Comparison of ENCODE assay signal across 8 mouse cellular contexts in genomic region chr15:101266132-101266963, GRCm38 (mm10). TPM values are rescaled to one million over a fixed set of nuclear protein-coding genes. Genes with fewer than 3 reads are reported as not detected.
DNase-seq lines count a peak whose midpoint lies in the region; ATAC-seq lines count a peak whose summit lies in the region.

No protein-coding gene starts in this region.

- no peaks in the 10 kb centered on the region for H3K9me3 ChIP-seq in intestine, embryonic 16.5 days (ENCODE audit: control insufficient read depth, low read length)
- no peaks in the 10 kb centered on the region for H3K9me3 ChIP-seq in midbrain, embryonic 10.5 days (replicated peaks)

- peak overlapping the region; percentile 52 for H3K4me3 ChIP-seq in intestine, embryonic 16.5 days (ENCODE audit: low read length)
- H3K4me3 ChIP-seq in midbrain, embryonic 10.5 days = peak overlapping the region; percentile 68

- peak overlapping the region; percentile 73 for H3K27ac ChIP-seq in intestine, embryonic 16.5 days (ENCODE audit: low read length)
- peak overlapping the region; percentile 69 for H3K27ac ChIP-seq in midbrain, embryonic 10.5 days (replicated peaks)

- intact Hi-C loops in gastrocnemius, postnatal 36 days (cut with DNase I) = no loop called here
- intact Hi-C loops in left cerebral cortex, postnatal 36 days (cut with DNase I) = loop anchor here (2.0 kb wide), 1 partner anchor 20 kb away; no protein-coding TSS in a partner anchor

- peaks cover 38% of the 10 kb centered on the region for H3K4me1 ChIP-seq in intestine, embryonic 16.5 days (ENCODE audit: control insufficient read depth, insufficient read depth, low read length)
- H3K4me1 ChIP-seq in midbrain, embryonic 10.5 days = peaks cover 25% of the 10 kb centered on the region

- H3K27me3 ChIP-seq in intestine, embryonic 16.5 days (replicated peaks; ENCODE audit: control insufficient read depth, insufficient read depth, low read length) = no peaks in the 10 kb centered on the region
- H3K27me3 ChIP-seq in midbrain, embryonic 10.5 days (ENCODE audit: low read depth, poor library complexity, severe bottlenecking) = peaks cover 56% of the 10 kb centered on the region

- peak; percentile 86 for DNase-seq in embryo, embryonic 10 days (ENCODE audit: low spot score)
- DNase-seq in gastrocnemius, postnatal 36 days = peak; percentile 90 to 97
- peak; percentile 93 to 95 for DNase-seq in left cerebral cortex, postnatal 36 days (ENCODE audit: low spot score in 2 of 2)
- DNase-seq in midbrain, embryonic 10.5 days (ENCODE audit: low spot score) = peak; percentile 75
- DNase-seq in right cerebral cortex, postnatal 36 days (ENCODE audit: low spot score in 2 of 2) = peak; percentile 91 to 94
- DNase-seq in urinary bladder, postnatal 4 days (ENCODE audit: low spot score in 2 of 2) = peak; percentile 91 to 97

- peak overlapping the region; percentile 70 for H3K9ac ChIP-seq in intestine, embryonic 16.5 days (ENCODE audit: low read depth, low read length)

- peak overlapping the region; percentile 69 for H3K4me2 ChIP-seq in intestine, embryonic 16.5 days (ENCODE audit: low read depth, low read length)

- 0 out of 2 replicates have a peak, but pooled peaks cover 8% of the 10 kb centered on the region for H3K36me3 ChIP-seq in intestine, embryonic 16.5 days (ENCODE audit: control insufficient read depth, insufficient read depth, low read length)
- H3K36me3 ChIP-seq in midbrain, embryonic 10.5 days = peaks cover 13% of the 10 kb centered on the region

- under 1% methylated on average over 57 of the region's 57 CpGs for WGBS in intestine, embryonic 16.5 days
- 1% methylated on average over 57 of the region's 57 CpGs for WGBS in midbrain, embryonic 10.5 days

- peak; percentile 81 for ATAC-seq in activated CD4-positive, CD25-positive, alpha-beta regulatory T cell, adult 4 months
- peak; percentile 90 for ATAC-seq in intestine, embryonic 16.5 days

RNA-seq across cellular contexts. Expression of gene Nr4a1, which starts 12.3 kb away (rescaled TPM):
- polyA plus RNA-seq in activated CD4-positive, CD25-positive, alpha-beta regulatory T cell, adult 4 months (2017; shearing (Covaris generic)) = 10 to 100 TPM; 37.5 to 92.8 TPM
- total RNA-seq in gastrocnemius, postnatal 36 days (2021) = 100 to 1,000 TPM; 152 to 202 TPM
- 8.6 and 10.0 TPM in 2 replicates for polyA plus RNA-seq in intestine, embryonic 16.5 days (2015; fragmentation: Nextera tagmentation; extraction: Ambion mirVana)
- total RNA-seq in left cerebral cortex, postnatal 36 days (2021) = 100 to 1,000 TPM in 1 of 2 experiments, 10 to 100 TPM in 1; 60.5 to 156 TPM
- polyA plus RNA-seq in midbrain, embryonic 10.5 days (2016; fragmentation: Nextera tagmentation; extraction: Ambion mirVana) = 2.8 and 2.9 TPM in 2 replicates

RNA-seq across cellular contexts. Expression of gene Atg101, which starts 17.7 kb away (rescaled TPM):
- polyA plus RNA-seq in activated CD4-positive, CD25-positive, alpha-beta regulatory T cell, adult 4 months (2017; shearing (Covaris generic)) = 10 to 100 TPM; 42.8 to 43.6 TPM
- 10 to 100 TPM; 30.6 to 32.6 TPM for total RNA-seq in gastrocnemius, postnatal 36 days (2021)
- polyA plus RNA-seq in intestine, embryonic 16.5 days (2015; fragmentation: Nextera tagmentation; extraction: Ambion mirVana) = 58.3 and 67.1 TPM in 2 replicates
- total RNA-seq in left cerebral cortex, postnatal 36 days (2021) = 10 to 100 TPM; 43.5 to 45.5 TPM
- polyA plus RNA-seq in midbrain, embryonic 10.5 days (2016; fragmentation: Nextera tagmentation; extraction: Ambion mirVana) = 80.8 TPM in 2 replicates

RNA-seq across cellular contexts. Expression of gene 6030408B16Rik, which starts 26.7 kb away (rescaled TPM):
- under 1 TPM in 1 of 2 experiments, not detected in 1; 0.38 TPM for polyA plus RNA-seq in activated CD4-positive, CD25-positive, alpha-beta regulatory T cell, adult 4 months (2017; shearing (Covaris generic))
- total RNA-seq in gastrocnemius, postnatal 36 days (2021) = under 1 TPM; 0.23 to 0.44 TPM
- 3.6 and 4.4 TPM in 2 replicates for polyA plus RNA-seq in intestine, embryonic 16.5 days (2015; fragmentation: Nextera tagmentation; extraction: Ambion mirVana)
- under 1 TPM; 0.27 to 0.37 TPM for total RNA-seq in left cerebral cortex, postnatal 36 days (2021)
- 0.06 and 0.22 TPM in 2 replicates for polyA plus RNA-seq in midbrain, embryonic 10.5 days (2016; fragmentation: Nextera tagmentation; extraction: Ambion mirVana)

RNA-seq across cellular contexts. Expression of gene Grasp, which starts 42.4 kb away (rescaled TPM):
- not detected for polyA plus RNA-seq in activated CD4-positive, CD25-positive, alpha-beta regulatory T cell, adult 4 months (2017; shearing (Covaris generic))
- 1 to 10 TPM; 5.7 to 6.3 TPM for total RNA-seq in gastrocnemius, postnatal 36 days (2021)
- polyA plus RNA-seq in intestine, embryonic 16.5 days (2015; fragmentation: Nextera tagmentation; extraction: Ambion mirVana) = 2.3 and 2.8 TPM in 2 replicates
- 10 to 100 TPM; 76.3 to 89.5 TPM for total RNA-seq in left cerebral cortex, postnatal 36 days (2021)
- 3.2 and 4.2 TPM in 2 replicates for polyA plus RNA-seq in midbrain, embryonic 10.5 days (2016; fragmentation: Nextera tagmentation; extraction: Ambion mirVana)

Comparison
In these comparisons a context has a peak if more than half of its experiments do, and no peak if none do; other contexts are left out.
1. Peak in every context shown above with its lines: DNase-seq, ATAC-seq, H3K4me3 ChIP-seq and H3K27ac ChIP-seq.